Mouse (Mus musculus): ENCODE data around the gene Hsd17b11. TPM values are rescaled to one million over a fixed set of nuclear protein-coding genes. Genes with fewer than 3 reads are reported as not detected.

Hsd17b11 gene
- total RNA-seq, 1 experiment = 45.6 TPM

GRCm38 (mm10) chr5:104047200-104048105, 25.7 kb upstream of the Hsd17b11 start:
- DNase-seq (ENCODE audit: low read depth, low spot score) = no peak
- no peaks in the 10 kb centered on the region for H3K9me3 ChIP-seq (ENCODE audit: control insufficient read depth, insufficient read depth, low read depth, low read length)
- peak overlapping the region; percentile 94 to 96 for H3K4me3 ChIP-seq (ENCODE audit: insufficient read depth in 1 of 2, low read depth in 1 of 2, low read length in 2 of 2, poor library complexity in 1 of 2, severe bottlenecking in 1 of 2)
- peak overlapping the region; percentile 96 for H3K9ac ChIP-seq (ENCODE audit: insufficient read depth, low read depth, low read length, poor library complexity, severe bottlenecking)
- TF ChIP-seq ZC3H11A (IDR thresholded peaks at IDR 0.05; ENCODE audit: borderline replicate concordance, low read depth, low read length) (no peak), MAFK (IDR thresholded peaks at IDR 0.05; ENCODE audit: insufficient read depth, low read depth, low read length) (no peak), ZNF384 (IDR thresholded peaks at IDR 0.05; ENCODE audit: low read depth, low read length) (no peak), CHD2 (IDR thresholded peaks at IDR 0.05; ENCODE audit: low read depth, low read length) (no peak)
- peak overlapping the region; percentile 57 for H3K27ac ChIP-seq (ENCODE audit: insufficient read depth, low read depth, low read length, poor library complexity, severe bottlenecking)
- peaks cover 1 to 6% of the 10 kb centered on the region in 2 experiments; a peak in 2 of 4 replicates for H3K4me1 ChIP-seq (ENCODE audit: control insufficient read depth in 2 of 2, insufficient read depth in 2 of 2, low read length in 2 of 2, poor library complexity in 1 of 2)
- in situ Hi-C loops (cut with MboI; ENCODE audit: low sequenced_read_pairs in 2 of 2, unreplicated experiment in 2 of 2) = no loop called here
- H3K36me3 ChIP-seq (ENCODE audit: control insufficient read depth, insufficient read depth, low read length, poor library complexity, severe bottlenecking) = peaks cover 7% of the 10 kb centered on the region

GRCm38 (mm10) chr5:104046256-104047199, 24.8 kb upstream of the Hsd17b11 start, which contains the start of gene Nudt9:
Nudt9 (plus strand) TSS chr5:104046306.
- H3K9ac ChIP-seq (ENCODE audit: insufficient read depth, low read depth, low read length, poor library complexity, severe bottlenecking) = peak within 1 kb of the TSS; percentile 96
- in situ Hi-C loops (cut with MboI; ENCODE audit: low sequenced_read_pairs in 2 of 2, unreplicated experiment in 2 of 2) = no loop called here

GRCm38 (mm10) chr5:104043704-104044103, 22.0 kb upstream of the Hsd17b11 start:
- Histone ChIP-seq H3K4me3 (ENCODE audit: insufficient read depth in 1 of 2, low read depth in 1 of 2, low read length in 2 of 2, poor library complexity in 1 of 2, severe bottlenecking in 1 of 2) (no peak overlapping the region), H3K9ac (ENCODE audit: insufficient read depth, low read depth, low read length, poor library complexity, severe bottlenecking) (no peak overlapping the region), H3K9me3 (ENCODE audit: control insufficient read depth, insufficient read depth, low read depth, low read length) (no peaks in the 10 kb centered on the region), H3K27ac (ENCODE audit: insufficient read depth, low read depth, low read length, poor library complexity, severe bottlenecking) (no peak overlapping the region), H3K36me3 (ENCODE audit: control insufficient read depth, insufficient read depth, low read length, poor library complexity, severe bottlenecking) (no peaks in the 10 kb centered on the region), H3K4me1 (ENCODE audit: control insufficient read depth in 2 of 2, insufficient read depth in 2 of 2, low read length in 2 of 2, poor library complexity in 1 of 2) (0 out of 4 replicates have a peak, but pooled peaks cover 1 to 2% of the 10 kb centered on the region in 2 experiments)
- no peak for TF ChIP-seq ZNF384 (IDR thresholded peaks at IDR 0.05; ENCODE audit: low read depth, low read length)
- no peak for TF ChIP-seq CHD2 (IDR thresholded peaks at IDR 0.05; ENCODE audit: low read depth, low read length)
- no peak for TF ChIP-seq MAFK (IDR thresholded peaks at IDR 0.05; ENCODE audit: insufficient read depth, low read depth, low read length)
- TF ChIP-seq ZC3H11A (IDR thresholded peaks at IDR 0.05; ENCODE audit: borderline replicate concordance, low read depth, low read length) = no peak
- in situ Hi-C loops (cut with MboI; ENCODE audit: low sequenced_read_pairs in 2 of 2, unreplicated experiment in 2 of 2) = no loop called here
- DNase-seq (ENCODE audit: low read depth, low spot score) = no peak

More at GRCm38 (mm10) chr5:104046256-104047199, 24.8 kb upstream of the Hsd17b11 start, which contains the start of gene Nudt9:
- Histone ChIP-seq H3K4me1 (ENCODE audit: control insufficient read depth in 2 of 2, insufficient read depth in 2 of 2, low read length in 2 of 2, poor library complexity in 1 of 2) (peaks cover 1 to 6% of the 10 kb centered on the region in 2 experiments; a peak in 2 of 4 replicates), H3K36me3 (ENCODE audit: control insufficient read depth, insufficient read depth, low read length, poor library complexity, severe bottlenecking) (peaks cover 6% of the 10 kb centered on the region), H3K27ac (ENCODE audit: insufficient read depth, low read depth, low read length, poor library complexity, severe bottlenecking) (peak within 1 kb of the TSS; percentile 85), H3K9me3 (ENCODE audit: control insufficient read depth, insufficient read depth, low read depth, low read length) (no peaks in the 10 kb centered on the region), H3K4me3 (ENCODE audit: insufficient read depth in 1 of 2, low read depth in 1 of 2, low read length in 2 of 2, poor library complexity in 1 of 2, severe bottlenecking in 1 of 2) (peak within 1 kb of the TSS; percentile 94 to 96)
- TF ChIP-seq HCFC1 (IDR thresholded peaks at IDR 0.05; ENCODE audit: borderline replicate concordance, insufficient read depth, low read length) (peak; percentile 70; the same call in 1 of the 2 replicates), CHD2 (IDR thresholded peaks at IDR 0.05; ENCODE audit: low read depth, low read length) (no peak), MAFK (IDR thresholded peaks at IDR 0.05; ENCODE audit: insufficient read depth, low read depth, low read length) (no peak)
- peak; percentile 85 for DNase-seq (ENCODE audit: low read depth, low spot score)

GRCm38 (mm10) chr5:104042906-104043305, 21.2 kb upstream of the Hsd17b11 start:
- TF ChIP-seq HCFC1 (IDR thresholded peaks at IDR 0.05; ENCODE audit: borderline replicate concordance, insufficient read depth, low read length) = no peak
- TF ChIP-seq MAFK (IDR thresholded peaks at IDR 0.05; ENCODE audit: insufficient read depth, low read depth, low read length) = no peak
- TF ChIP-seq ZC3H11A (IDR thresholded peaks at IDR 0.05; ENCODE audit: borderline replicate concordance, low read depth, low read length) = no peak
- TF ChIP-seq ZNF384 (IDR thresholded peaks at IDR 0.05; ENCODE audit: low read depth, low read length) = no peak
- TF ChIP-seq CHD2 (IDR thresholded peaks at IDR 0.05; ENCODE audit: low read depth, low read length) = no peak
- in situ Hi-C loops (cut with MboI; ENCODE audit: low sequenced_read_pairs in 2 of 2, unreplicated experiment in 2 of 2) = no loop called here
- Histone ChIP-seq H3K27ac (ENCODE audit: insufficient read depth, low read depth, low read length, poor library complexity, severe bottlenecking) (no peak overlapping the region), H3K9me3 (ENCODE audit: control insufficient read depth, insufficient read depth, low read depth, low read length) (no peaks in the 10 kb centered on the region), H3K9ac (ENCODE audit: insufficient read depth, low read depth, low read length, poor library complexity, severe bottlenecking) (no peak overlapping the region), H3K36me3 (ENCODE audit: control insufficient read depth, insufficient read depth, low read length, poor library complexity, severe bottlenecking) (no peaks in the 10 kb centered on the region), H3K4me1 (ENCODE audit: control insufficient read depth in 2 of 2, insufficient read depth in 2 of 2, low read length in 2 of 2, poor library complexity in 1 of 2) (0 out of 4 replicates have a peak, but pooled peaks cover under 1 to 2% of the 10 kb centered on the region in 2 experiments), H3K4me3 (ENCODE audit: insufficient read depth in 1 of 2, low read depth in 1 of 2, low read length in 2 of 2, poor library complexity in 1 of 2, severe bottlenecking in 1 of 2) (no peak overlapping the region)
- DNase-seq (ENCODE audit: low read depth, low spot score) = no peak

Data from ES-E14 (cell line).